Mouse (Mus musculus): ENCODE data around the gene Gm28036.

DNA sequence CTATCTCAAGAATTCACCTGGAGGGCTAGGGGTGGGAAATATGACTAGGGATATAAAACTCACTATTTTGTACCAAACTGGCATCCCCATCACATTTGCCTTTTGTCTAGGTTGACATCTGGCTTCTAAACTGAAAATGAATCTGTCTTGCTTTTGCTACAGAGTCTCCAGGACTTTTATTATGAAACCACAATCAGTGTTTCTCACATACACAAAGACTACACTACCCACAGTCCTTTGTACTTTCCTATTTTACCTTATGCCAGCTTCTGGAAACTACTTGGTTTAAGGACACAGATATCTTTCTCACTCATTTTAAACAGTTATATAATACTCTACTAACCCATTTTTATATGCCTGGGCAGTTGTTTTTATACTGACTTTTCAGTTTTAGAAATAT, 101.4 kb downstream of the Gm28036 start:
- TF ChIP-seq HCFC1 (IDR thresholded peaks at IDR 0.05; ENCODE audit: low read depth, low read length), result peak; percentile 90
- TF ChIP-seq POLR2AphosphoS5 (IDR thresholded peaks at IDR 0.05; ENCODE audit: borderline replicate concordance, low read depth, low read length), result no peak
- TF ChIP-seq MEF2A (IDR thresholded peaks at IDR 0.05; ENCODE audit: extremely low read depth, insufficient replicate concordance, low read depth, low read length, poor library complexity, severe bottlenecking), result no peak
- no peak for TF ChIP-seq MAX (IDR thresholded peaks at IDR 0.05; ENCODE audit: low read length)
- TF ChIP-seq POLR2A (IDR thresholded peaks at IDR 0.05; ENCODE audit: control insufficient read depth in 1 of 2, insufficient read depth in 1 of 2, low read depth in 1 of 2, low read length in 2 of 2, poor library complexity in 1 of 2), result no peak
- no peak for TF ChIP-seq CTCF (IDR thresholded peaks at IDR 0.05 in 2 of 3, conservative IDR thresholded peaks at IDR 0.05 in 1 of 3; ENCODE audit: control insufficient read depth in 1 of 3, insufficient read depth in 1 of 3, low read depth in 2 of 3, low read length in 3 of 3, poor library complexity in 1 of 3, severe bottlenecking in 1 of 3)
- TF ChIP-seq CHD2 (IDR thresholded peaks at IDR 0.05; ENCODE audit: low read length), result no peak
- TF ChIP-seq EP300 (IDR thresholded peaks at IDR 0.05; ENCODE audit: low read depth in 1 of 2, low read length in 2 of 2), result no peak

Data from MEL (cell line).